Mouse (Mus musculus) T-cell, adult 2 months (primary cell): ENCODE measurements around the gene Nfatc3.
A peak's percentile ranks its signal among the peaks of the same experiment; 100 is the strongest.

Source experiments
- DNase-seq: peaks from one replicate; pipeline ENCODE4 v3.0.0; 2022; ENCODE audit warnings: low spot score

Nfatc3 gene

DNA sequence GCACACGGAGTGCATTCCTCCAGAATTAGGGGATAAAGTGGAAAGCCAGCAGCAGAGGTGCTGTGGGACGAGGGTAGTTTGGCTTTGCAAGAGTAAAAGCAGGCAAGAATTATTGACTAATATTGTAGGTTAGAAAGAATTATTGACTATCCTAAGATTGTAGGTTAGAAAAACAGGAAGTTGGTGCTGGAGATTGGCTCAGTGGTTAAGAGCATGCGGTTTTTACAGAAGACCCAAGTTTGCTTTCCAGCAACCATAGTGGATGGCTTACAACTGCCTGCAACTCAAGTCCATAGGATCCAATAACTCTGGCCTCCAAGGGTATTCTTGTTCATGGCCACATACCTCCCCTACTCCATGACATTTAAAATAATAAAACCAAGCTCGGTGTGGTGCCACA lies 87.4 kb downstream of the Nfatc3 start:
- no peak for DNase-seq

DNA sequence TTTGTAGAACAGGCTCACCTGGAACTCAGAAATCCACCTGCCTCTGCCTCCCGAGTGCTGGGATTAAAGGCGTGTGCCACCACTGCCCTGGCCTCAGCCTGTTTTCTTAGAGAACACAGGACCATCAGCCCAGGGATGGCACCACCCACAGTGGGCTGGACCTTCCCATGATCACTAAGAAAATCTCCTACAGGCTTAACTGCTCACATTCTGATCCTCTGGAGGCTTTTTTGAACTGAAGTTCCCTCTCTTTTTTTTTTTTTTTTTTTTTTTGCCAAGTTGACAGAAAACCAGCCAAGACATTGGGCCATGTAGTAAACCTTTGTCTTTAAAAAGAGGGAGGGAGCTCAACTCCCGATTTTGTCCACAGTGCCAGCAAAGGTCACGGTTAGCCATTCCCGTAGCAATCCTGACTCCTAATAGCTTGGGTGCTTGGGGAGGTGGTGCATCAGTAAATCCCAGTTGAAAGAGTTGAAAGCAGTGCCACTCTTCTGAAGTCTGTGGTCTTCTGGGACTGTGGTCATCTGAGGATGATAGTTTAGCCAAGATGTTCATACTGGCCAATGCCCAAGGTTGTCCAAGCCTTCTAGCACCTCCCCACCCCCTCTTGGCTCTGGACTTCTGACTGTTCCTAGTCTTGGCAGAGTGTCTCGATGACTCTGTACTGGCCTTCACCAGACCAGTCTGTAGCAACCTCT lies 89.4 kb downstream of the Nfatc3 start:
- no peak for DNase-seq

DNA sequence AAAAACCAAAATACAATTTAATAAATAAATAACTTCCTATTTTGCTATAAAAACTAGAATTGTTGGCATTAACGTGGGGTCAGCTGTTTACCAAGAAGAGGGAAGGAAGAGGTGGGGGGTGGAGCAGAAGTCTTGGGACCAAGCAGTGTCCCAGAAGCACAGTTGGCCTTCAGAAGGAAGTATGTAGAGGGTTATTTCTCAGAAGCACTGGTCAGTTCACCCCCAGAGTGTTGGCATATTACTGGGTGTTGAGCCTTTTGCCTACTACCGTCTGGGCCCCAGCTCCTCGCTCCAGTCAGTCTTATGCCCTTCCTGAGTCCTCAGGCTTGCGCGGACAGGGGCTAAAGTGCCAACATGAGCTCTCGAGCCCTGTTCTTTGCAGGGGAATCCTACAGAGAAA lies 90.4 kb downstream of the Nfatc3 start:
- DNase-seq, result no peak

DNA sequence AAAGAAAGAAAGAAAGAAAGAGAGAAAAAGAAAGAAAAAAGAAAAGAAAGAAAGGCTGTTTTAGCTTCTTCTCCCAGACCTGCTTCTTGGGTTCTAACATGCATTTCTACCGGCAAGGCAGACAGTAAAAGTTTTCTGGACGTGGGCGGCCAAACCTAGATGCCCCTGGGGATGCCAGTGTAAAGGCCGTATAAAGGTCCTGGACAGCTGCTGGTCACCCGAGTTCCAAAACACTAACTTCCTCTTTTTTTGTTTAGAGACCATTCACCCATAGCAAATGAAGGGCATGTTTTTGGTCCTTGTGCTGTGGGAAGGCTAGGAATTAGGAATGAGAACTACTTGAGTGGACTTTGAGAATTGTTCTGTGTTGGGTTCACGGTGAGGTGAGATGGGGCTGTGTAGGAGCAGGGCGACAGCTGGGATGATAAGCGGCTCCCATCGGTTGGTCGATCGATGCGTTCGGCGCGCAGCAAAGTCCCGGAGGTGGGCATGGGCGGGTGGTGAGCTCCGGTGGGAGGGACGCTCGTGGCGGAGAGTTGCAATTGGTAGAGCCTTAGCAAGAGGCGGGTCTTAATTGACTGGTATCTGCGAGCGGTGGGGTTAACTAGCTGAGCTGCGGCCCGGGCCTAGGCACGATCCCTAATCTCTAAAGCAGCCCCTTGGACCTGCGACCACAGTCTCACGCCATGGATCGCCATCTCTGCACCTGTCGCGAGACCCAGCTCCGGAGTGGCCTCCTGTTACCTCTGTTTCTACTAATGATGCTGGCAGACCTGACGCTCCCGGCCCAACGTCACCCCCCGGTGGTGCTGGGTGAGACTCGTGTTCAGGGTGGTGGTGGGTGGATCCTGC lies 91.4 kb downstream of the Nfatc3 start, which contains the start of gene Pla2g15:
Gene Pla2g15, plus strand, starts transcription at position 599 of the 852 bp plus-strand sequence.
- DNase-seq, result peak; percentile 91

- no peak for DNase-seq
These were observed 92.0 kb downstream of the Nfatc3 start for GRCm38 (mm10) chr8:106150653-106151000.

GRCm38 (mm10) chr8:106151041-106151440 lies 92.4 kb downstream of the Nfatc3 start:
- no peak for DNase-seq

DNA sequence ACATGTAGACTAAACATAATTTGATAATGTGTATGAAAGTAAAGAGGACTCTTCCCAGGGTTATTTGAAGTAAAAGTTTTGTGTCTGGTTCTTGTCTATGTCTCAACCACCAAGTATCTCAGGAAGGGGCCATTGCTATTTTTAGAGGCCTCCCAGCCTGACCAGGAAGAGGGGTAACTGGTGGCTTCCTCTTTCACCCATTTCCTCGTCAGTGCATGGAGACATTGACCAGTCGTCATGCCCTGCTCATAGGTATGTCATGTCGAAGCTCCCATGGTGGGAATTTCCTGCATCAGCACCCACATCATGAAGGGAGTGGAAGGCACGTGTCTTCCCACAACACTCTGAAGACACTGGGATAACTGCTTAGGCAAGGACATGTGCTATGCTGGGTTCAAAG lies 94.2 kb downstream of the Nfatc3 start:
- DNase-seq, result no peak

DNA sequence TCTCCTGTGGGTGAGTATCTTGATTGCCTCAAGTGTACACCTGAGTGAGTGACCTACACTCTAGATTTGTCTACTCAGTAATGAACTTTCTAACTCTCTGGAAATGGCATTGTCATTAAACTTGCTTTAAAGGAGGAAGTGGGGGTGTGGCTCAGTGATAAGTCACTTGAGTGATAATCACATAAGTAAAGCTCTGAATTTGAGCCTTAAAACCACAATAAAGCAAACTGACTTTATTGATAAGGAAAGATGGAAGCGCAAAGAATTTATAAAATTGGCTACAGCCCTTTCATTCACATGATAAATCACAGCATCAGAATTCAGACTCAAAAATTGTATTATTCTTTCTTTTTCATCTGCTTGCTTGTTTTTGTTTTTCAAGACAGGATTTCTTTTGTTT lies 98.8 kb downstream of the Nfatc3 start:
- DNase-seq, result no peak

- no peak for DNase-seq
These were observed 99.7 kb downstream of the Nfatc3 start for GRCm38 (mm10) chr8:106158381-106158780.

DNA sequence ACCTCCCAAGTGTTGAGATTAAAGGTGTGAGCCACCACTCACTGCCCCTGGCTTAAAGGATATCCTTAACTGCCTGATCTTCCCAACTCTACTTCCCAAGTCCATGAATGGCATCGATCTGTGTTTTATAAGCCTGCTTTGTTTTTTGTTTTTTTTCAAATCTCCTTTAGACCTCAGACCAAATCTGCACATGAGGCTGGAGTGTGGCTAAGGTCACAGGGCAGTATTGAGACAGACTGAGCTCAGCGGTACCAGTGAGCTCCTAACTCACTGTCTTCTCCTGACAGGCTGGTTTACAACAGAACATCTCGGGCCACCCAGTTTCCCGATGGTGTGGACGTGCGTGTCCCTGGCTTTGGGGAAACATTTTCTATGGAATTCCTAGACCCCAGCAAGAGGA lies 101.2 kb downstream of the Nfatc3 start:
- no peak for DNase-seq

DNA sequence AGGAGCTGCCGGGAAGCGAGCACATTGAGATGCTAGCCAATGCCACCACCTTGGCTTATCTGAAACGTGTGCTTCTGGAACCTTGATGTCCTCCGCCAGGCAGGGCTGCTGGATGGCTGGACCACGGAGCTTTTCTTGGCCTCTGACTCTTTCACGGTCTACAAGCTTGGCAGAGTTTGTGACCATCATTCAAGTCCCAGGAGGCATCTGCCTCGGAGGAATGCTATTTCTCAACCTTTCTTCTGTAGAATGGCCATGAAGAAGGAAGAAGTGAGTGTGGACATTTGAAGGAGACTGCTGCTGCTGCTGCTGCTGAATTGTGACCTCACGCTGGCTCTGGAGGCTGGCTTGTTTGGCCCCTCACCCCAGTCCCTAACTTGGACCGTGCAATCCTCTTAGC lies 104.6 kb downstream of the Nfatc3 start:
- DNase-seq, result no peak

DNA sequence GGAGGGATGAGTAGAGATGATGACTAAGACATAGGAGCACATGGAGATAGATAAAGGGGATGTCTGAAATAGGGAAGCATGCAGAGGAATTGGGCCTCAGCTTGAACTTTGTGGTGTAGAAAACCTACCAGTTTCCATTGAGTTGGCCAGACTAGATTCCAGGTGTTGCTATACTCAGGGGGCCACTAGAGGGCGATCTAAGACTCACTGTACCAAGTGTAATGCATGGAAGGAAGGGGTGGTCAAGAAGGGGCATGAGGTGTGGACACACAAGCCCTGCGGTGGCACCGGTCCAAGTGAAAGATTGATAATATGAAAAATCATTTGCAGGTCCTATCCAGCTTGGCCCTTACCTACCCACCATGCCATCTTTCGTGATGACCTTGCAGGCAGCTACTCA lies 106.8 kb downstream of the Nfatc3 start:
- peak; percentile 59 for DNase-seq

DNA sequence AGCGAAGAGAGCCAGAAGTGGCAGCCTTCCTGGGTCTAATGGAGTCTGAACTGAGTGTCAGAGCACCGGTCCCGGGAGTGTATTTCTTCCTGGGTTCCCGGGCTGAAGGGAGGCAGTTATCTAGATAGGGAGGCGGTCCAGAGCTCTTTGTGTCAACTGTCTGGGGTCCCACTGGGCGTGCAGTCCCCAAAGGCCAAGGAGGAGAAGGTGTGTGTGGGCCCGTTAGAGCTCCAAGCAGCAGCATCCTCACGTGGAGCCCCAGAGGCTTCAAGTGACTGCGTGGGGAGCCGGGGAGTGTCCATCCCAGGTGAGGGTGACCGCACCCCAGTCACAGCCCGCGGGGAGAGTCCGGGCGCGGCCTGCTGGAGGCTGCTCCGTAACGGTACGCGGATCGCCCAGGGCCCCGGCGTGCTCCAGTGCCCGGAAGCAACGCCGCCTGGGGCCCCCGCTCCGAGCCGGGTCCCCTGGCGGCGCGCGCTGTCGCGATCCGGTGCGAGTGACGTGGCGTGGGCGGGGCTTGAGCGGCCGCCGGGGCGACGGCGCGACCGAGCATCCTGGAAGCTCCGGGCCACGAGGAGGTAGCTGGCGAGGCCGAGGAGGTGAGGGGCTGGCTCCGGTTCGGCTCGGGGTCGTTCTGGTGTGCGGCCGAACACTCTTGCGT lies 109.8 kb downstream of the Nfatc3 start, which contains the start of gene Slc7a6:
Gene Slc7a6, plus strand, starts transcription at position 502 of the 661 bp plus-strand sequence.
- DNase-seq, result peak; percentile 87

DNA sequence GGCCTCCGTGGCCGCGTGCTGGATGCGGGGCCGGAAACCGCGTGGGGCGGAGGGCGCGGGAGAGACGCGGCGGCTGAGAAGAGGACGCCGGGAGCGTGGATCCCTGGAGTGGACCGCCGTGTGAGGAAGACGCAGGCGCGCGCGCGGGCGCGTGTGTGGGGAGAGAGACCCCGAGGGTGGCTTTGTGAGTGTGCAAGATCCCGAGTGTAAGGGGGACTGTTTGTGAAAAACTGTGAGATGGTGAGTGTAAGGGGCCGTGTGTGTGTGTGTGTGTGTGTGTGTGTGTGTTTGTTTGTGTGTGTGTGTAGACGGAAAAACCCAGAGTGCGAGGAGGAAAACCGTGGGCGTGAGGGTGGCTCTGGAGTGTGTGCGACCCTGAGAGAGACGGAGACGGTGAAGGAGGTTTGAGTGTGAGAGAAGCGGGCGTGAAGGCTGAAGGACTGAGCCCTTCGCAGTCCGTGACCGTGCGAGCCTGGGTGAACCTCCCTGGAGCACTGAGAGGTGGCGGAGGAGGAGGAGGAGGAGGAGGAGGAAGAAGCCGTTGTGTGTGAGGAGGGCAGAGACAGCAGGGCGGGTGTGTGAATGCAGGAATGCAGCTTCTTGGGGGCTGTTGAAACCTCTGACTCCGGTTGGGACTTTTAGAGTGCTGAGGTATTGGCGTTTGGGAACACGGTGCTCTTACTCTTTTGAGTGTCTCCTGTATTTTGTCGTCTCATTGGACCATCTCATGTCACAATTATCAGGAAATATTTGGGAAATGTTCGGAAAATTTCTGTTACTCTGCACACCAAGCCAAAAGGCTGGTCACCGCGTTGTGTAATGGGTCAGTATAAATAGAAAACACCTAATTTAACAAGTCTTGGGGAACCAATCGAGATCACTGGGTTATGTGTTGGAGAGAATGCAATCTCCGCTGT lies 110.6 kb downstream of the Nfatc3 start:
- no peak for DNase-seq

- DNase-seq, result no peak
These were observed 111.4 kb downstream of the Nfatc3 start for GRCm38 (mm10) chr8:106169934-106170480.

DNA sequence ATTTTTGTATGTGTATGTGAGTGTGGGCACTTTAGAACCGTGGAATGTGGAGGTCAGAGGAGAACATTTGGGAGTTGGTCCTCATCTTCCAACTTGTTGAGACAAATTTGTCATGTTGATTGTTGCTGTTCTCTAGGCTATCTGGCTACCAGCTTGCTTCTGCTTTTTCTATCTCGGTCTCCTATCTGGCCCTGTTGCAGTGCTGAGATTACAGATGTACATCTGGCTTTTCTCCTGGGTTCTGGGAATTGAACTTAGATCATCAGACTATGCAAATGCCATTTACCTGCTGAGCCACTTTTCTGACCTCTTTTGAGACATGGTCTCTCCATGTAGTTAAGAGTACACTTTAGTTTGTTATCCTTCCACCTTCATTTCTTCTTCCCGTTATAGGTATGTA lies 114.9 kb downstream of the Nfatc3 start:
- DNase-seq, result no peak

DNA sequence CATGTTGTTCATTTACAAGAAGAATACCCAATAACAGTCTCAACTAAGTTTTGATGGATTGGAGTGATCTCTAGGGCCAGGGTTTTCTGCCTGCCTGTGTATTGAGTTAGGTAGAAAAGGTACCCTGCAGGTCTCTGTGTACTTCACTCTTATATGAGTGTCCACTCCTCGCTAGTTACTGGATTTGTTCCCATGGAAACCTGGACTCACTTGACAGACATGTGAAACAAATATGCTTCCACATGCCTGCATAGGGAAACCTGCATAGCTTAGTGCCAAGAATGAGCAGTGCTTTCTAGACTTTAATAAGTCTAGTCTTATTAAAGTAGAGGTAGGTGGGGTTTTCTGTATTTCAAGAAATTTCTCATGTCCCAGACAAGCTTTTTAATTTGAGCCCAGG lies 118.3 kb downstream of the Nfatc3 start:
- no peak for DNase-seq

- DNase-seq, result no peak
These were observed 119.0 kb downstream of the Nfatc3 start for GRCm38 (mm10) chr8:106177594-106177993.

- no peak for DNase-seq
These were observed 119.8 kb downstream of the Nfatc3 start for GRCm38 (mm10) chr8:106178428-106178827.
